Mouse (Mus musculus): Measurements from ENCODE around the gene Prl7a1.

Prl7a1 gene

GRCm38 (mm10) chr13:27642393-27642792 is at the start of gene Prl7a1:
Prl7a1 (minus strand) TSS chr13:27642493.
- no peak for DNase-seq (ENCODE audit: low spot score)

GRCm38 (mm10) chr13:27667936-27668335 is 25.6 kb upstream of the Prl7a1 start, which contains the start of gene Prl7a2:
Prl7a2 (minus strand) TSS chr13:27668036.
- no peak for DNase-seq (ENCODE audit: low spot score)

- no peak for DNase-seq (ENCODE audit: low spot score)
Observed at GRCm38 (mm10) chr13:27660747-27661146, 18.5 kb upstream of the Prl7a1 start.

- DNase-seq (ENCODE audit: low spot score) = no peak
Observed at GRCm38 (mm10) chr13:27610482-27610881, 31.8 kb downstream of the Prl7a1 start, which contains the start of gene Prl7b1. Prl7b1 (minus strand) TSS chr13:27610582.

All from urinary bladder, postnatal 10 days (tissue).